Mouse (Mus musculus) megakaryocyte, embryonic 14.5 days (primary cell): ENCODE measurements around the gene Itgad. TPM values are rescaled to one million over a fixed set of nuclear protein-coding genes. Genes with fewer than 3 reads are reported as not detected.
"Not testable (repeated sequence)": the region's sequence is repeated elsewhere in the genome, so short reads cannot be mapped to it uniquely, and the experiment has no call there.

ENCODE experiments used
- H3K27me3 ChIP-seq: replicated peaks from 2 replicates; pipeline ENCODE3; 2012; ENCODE audit warnings: inconsistent platforms
- H3K36me3 ChIP-seq: replicated peaks from 2 replicates; pipeline ENCODE3; 2012; ENCODE audit warnings: low read length, inconsistent platforms, mixed read lengths
- H3K4me1 ChIP-seq: 2 replicates; pipeline ENCODE4 v1.6.1; 2012; ENCODE audit warnings: inconsistent platforms
- H3K4me3 ChIP-seq: replicated peaks from 2 replicates; pipeline ENCODE3; 2012; ENCODE audit warnings: moderate library complexity, mild to moderate bottlenecking, inconsistent platforms
- H3K9me3 ChIP-seq: 2 replicates; pipeline ENCODE4 v1.6.1; 2012; ENCODE audit warnings: inconsistent platforms
- FLI1 ChIP-seq: IDR thresholded peaks from 2 replicates; pipeline ENCODE4 v1.6.1; 2012; ENCODE audit warnings: low read length, inconsistent platforms, mixed read lengths
- GATA1 ChIP-seq: IDR thresholded peaks from 3 replicates; pipeline ENCODE4 v1.6.1; 2012; ENCODE audit warnings: mixed read lengths, low read length, inconsistent platforms, borderline replicate concordance
- polyA plus RNA-seq: library from polyadenylated mRNA; stranded (reverse); fragments of >175 nt; gene quantifications from 2 replicates; pipeline ENCODE4 v1.2.3, GENCODE M21; 2012; ENCODE audit warnings: low replicate concordance; ENCODE audit not compliant: insufficient read depth

Itgad gene
- polyA plus RNA-seq, 1 experiment: 0.26 TPM

GRCm38 (mm10) chr7:128128741-128129720, 25.1 kb upstream of the Itgad start, which contains the start of gene Itgax:
Itgax (plus strand) TSS chr7:128129547.
- Histone ChIP-seq H3K9me3 (no peaks in the 10 kb centered on the region), H3K36me3 (no peaks in the 10 kb centered on the region), H3K4me1 (peaks cover 42% of the 10 kb centered on the region), H3K4me3 (no peak within 1 kb of the TSS), H3K27me3 (peaks cover 17% of the 10 kb centered on the region)
- TF ChIP-seq GATA1 (no peak), FLI1 (no peak)

DNA sequence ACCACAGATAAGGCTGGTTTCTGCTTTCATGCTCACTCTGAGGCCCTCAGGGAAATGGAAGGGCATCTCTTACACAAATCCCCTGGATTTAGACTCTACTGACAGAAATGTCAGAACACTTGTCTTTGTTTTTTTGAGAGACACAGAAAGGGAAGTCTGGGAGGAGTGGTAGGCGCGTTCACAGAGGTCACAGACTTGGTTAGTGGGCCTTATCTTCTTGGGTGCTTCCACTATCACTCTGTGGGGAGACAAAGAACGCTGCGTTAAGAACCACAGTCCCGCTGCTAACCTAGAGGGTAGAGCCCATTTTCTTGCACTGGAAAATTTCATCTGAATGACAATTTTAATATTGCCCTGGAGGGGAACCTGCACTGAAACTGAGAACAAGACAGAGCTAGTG, 22.0 kb upstream of the Itgad start:
- TF ChIP-seq FLI1 (no peak), GATA1 (no peak)
- Histone ChIP-seq H3K4me1 (peaks cover 44% of the 10 kb centered on the region), H3K27me3 (peaks cover 29% of the 10 kb centered on the region), H3K9me3 (peaks cover 6% of the 10 kb centered on the region; the same call in 1 of the 2 replicates), H3K36me3 (no peaks in the 10 kb centered on the region), H3K4me3 (no peak overlapping the region)

GRCm38 (mm10) chr7:128133596-128133995, 20.6 kb upstream of the Itgad start:
- Histone ChIP-seq H3K9me3 (peaks cover 6% of the 10 kb centered on the region; the same call in 1 of the 2 replicates), H3K4me3 (no peak overlapping the region), H3K36me3 (no peaks in the 10 kb centered on the region), H3K4me1 (peaks cover 42% of the 10 kb centered on the region), H3K27me3 (peaks cover 27% of the 10 kb centered on the region)
- TF ChIP-seq GATA1 (no peak), FLI1 (no peak)

GRCm38 (mm10) chr7:128136927-128137326, 17.2 kb upstream of the Itgad start:
- Histone ChIP-seq H3K4me1 (peaks cover 26% of the 10 kb centered on the region), H3K36me3 (no peaks in the 10 kb centered on the region), H3K9me3 (peaks cover 15% of the 10 kb centered on the region), H3K27me3 (peaks cover 32% of the 10 kb centered on the region), H3K4me3 (no peak overlapping the region)
- TF ChIP-seq FLI1 (no peak), GATA1 (no peak)

GRCm38 (mm10) chr7:128139611-128140010, 14.6 kb upstream of the Itgad start:
- peaks cover 9% of the 10 kb centered on the region for H3K4me1 ChIP-seq
- peaks cover 10% of the 10 kb centered on the region for H3K9me3 ChIP-seq
- H3K27me3 ChIP-seq: peaks cover 33% of the 10 kb centered on the region
- H3K36me3 ChIP-seq: no peaks in the 10 kb centered on the region
- no peak overlapping the region for H3K4me3 ChIP-seq
- TF ChIP-seq FLI1 (no peak), GATA1 (no peak)

GRCm38 (mm10) chr7:128150970-128151369, 3.2 kb upstream of the Itgad start:
- TF ChIP-seq FLI1 (no peak), GATA1 (no peak)

GRCm38 (mm10) chr7:128154924-128155323, 748 bp downstream of the Itgad start:
- TF ChIP-seq FLI1: no peak
- no peak for TF ChIP-seq GATA1
- no peak overlapping the region for H3K4me3 ChIP-seq
- no peaks in the 10 kb centered on the region for H3K9me3 ChIP-seq
- peaks cover 14% of the 10 kb centered on the region for H3K27me3 ChIP-seq
- no peaks in the 10 kb centered on the region for H3K36me3 ChIP-seq
- peaks cover 3% of the 10 kb centered on the region; the same call in 1 of the 2 replicates for H3K4me1 ChIP-seq

More at GRCm38 (mm10) chr7:128150970-128151369, 3.2 kb upstream of the Itgad start:
- Histone ChIP-seq H3K36me3 (no peaks in the 10 kb centered on the region), H3K9me3 (no peaks in the 10 kb centered on the region), H3K4me3 (no peak overlapping the region), H3K27me3 (peaks cover 45% of the 10 kb centered on the region), H3K4me1 (no peaks in the 10 kb centered on the region)

- not testable (repeated sequence) for H3K4me1 ChIP-seq, H3K27me3 ChIP-seq, H3K36me3 ChIP-seq, H3K4me3 ChIP-seq, H3K9me3 ChIP-seq
Observed at GRCm38 (mm10) chr7:128158688-128159354, 4.6 kb downstream of the Itgad start.

- Histone ChIP-seq H3K9me3 (0 out of 2 replicates have a peak, but pooled peaks cover 4% of the 10 kb centered on the region), H3K4me3 (no peak overlapping the region)
- TF ChIP-seq GATA1 (no peak), FLI1 (no peak)
Observed at GRCm38 (mm10) chr7:128164001-128164400, 9.8 kb downstream of the Itgad start.

DNA sequence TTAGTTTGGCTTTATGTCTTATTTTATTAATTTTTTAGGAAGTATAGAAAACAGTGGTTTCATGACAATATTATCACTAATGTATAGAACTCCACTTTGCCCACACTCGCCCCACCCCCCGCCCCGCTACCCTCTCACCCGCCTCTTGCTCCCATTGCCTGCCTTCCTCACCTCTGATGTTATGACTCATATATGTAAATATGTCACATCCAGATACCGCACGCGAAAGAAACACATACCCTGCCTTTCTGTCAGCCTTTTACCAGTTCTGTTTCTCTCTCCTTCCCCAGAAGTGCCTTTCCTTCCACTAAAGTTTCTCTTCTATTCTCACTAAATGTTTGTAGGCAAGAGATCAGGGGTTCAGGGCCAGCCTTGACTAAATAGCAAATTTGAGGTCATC, 12.2 kb downstream of the Itgad start:
- no peak overlapping the region for H3K4me3 ChIP-seq
- no peaks in the 10 kb centered on the region for H3K36me3 ChIP-seq
- H3K4me1 ChIP-seq: no peaks in the 10 kb centered on the region
- H3K9me3 ChIP-seq: 0 out of 2 replicates have a peak, but pooled peaks cover 4% of the 10 kb centered on the region
- TF ChIP-seq GATA1 (no peak), FLI1 (no peak)
- peaks cover 5% of the 10 kb centered on the region for H3K27me3 ChIP-seq

More at GRCm38 (mm10) chr7:128164001-128164400, 9.8 kb downstream of the Itgad start:
- Histone ChIP-seq H3K4me1 (no peaks in the 10 kb centered on the region), H3K27me3 (peaks cover 3% of the 10 kb centered on the region), H3K36me3 (no peaks in the 10 kb centered on the region)
